Mouse (Mus musculus): Measurements from ENCODE around the gene P2ry12. TPM values are rescaled to one million over a fixed set of nuclear protein-coding genes. Genes with fewer than 3 reads are reported as not detected.
A peak's percentile ranks its signal among the peaks of the same experiment; 100 is the strongest.

The P2ry12 gene
- polyA plus RNA-seq, 1 experiment from 2014 or later, result 3.8 TPM

- DNase-seq (ENCODE audit: low spot score), result no peak
- Histone ChIP-seq H3K27me3 (replicated peaks; ENCODE audit: insufficient read depth, low read length) (no peaks in the 10 kb centered on the region), H3K4me1 (ENCODE audit: insufficient read depth, low read depth, low read length) (no peaks in the 10 kb centered on the region), H3K27ac (ENCODE audit: low read length) (no peak overlapping the region), H3K36me3 (ENCODE audit: insufficient read depth, low read length) (no peaks in the 10 kb centered on the region), H3K9me3 (ENCODE audit: low read length) (no peaks in the 10 kb centered on the region), H3K4me3 (ENCODE audit: low read depth, low read length) (no peak overlapping the region), H3K9ac (replicated peaks; ENCODE audit: low read depth) (no peak overlapping the region), H3K4me2 (replicated peaks; ENCODE audit: low read depth, low read length) (no peak overlapping the region)
- no peak for ATAC-seq
- TF ChIP-seq EP300 (IDR thresholded peaks at IDR 0.05) (no peak), CTCF (IDR thresholded peaks at IDR 0.05) (peak; percentile 32; the same call in 1 of the 2 replicates)
- 83% methylated on average over 6 of the region's 6 CpGs for WGBS
Measured at GRCm38 (mm10) chr3:59168476-59168875, 94.2 kb downstream of the P2ry12 start.

- Histone ChIP-seq H3K27me3 (replicated peaks; ENCODE audit: insufficient read depth, low read length) (no peaks in the 10 kb centered on the region), H3K27ac (ENCODE audit: low read length) (peak overlapping the region; percentile 44), H3K9me3 (ENCODE audit: low read length) (no peaks in the 10 kb centered on the region), H3K4me1 (ENCODE audit: insufficient read depth, low read depth, low read length) (no peaks in the 10 kb centered on the region), H3K4me2 (replicated peaks; ENCODE audit: low read depth, low read length) (no peak overlapping the region), H3K4me3 (ENCODE audit: low read depth, low read length) (no peak overlapping the region), H3K36me3 (ENCODE audit: insufficient read depth, low read length) (no peaks in the 10 kb centered on the region), H3K9ac (replicated peaks; ENCODE audit: low read depth) (no peak overlapping the region)
- WGBS, result 38% methylated on average over 2 of the region's 2 CpGs
- TF ChIP-seq CTCF (IDR thresholded peaks at IDR 0.05) (no peak), EP300 (IDR thresholded peaks at IDR 0.05) (peak; percentile 46)
- peak; percentile 79 for DNase-seq (ENCODE audit: low spot score)
- ATAC-seq, result peak; percentile 91
Measured at GRCm38 (mm10) chr3:59167417-59168054, 95.1 kb downstream of the P2ry12 start.

Other genes with a start within 250 kb of the P2ry12 start
- gene Gpr171, start 161.1 kb downstream of the P2ry12 start, polyA plus RNA-seq (2015; fragmentation: Nextera tagmentation; extraction: Ambion mirVana), result 0.68 and 1.1 TPM in 2 replicates
- gene P2ry14, start 109.3 kb downstream of the P2ry12 start, polyA plus RNA-seq (2015; fragmentation: Nextera tagmentation; extraction: Ambion mirVana), result 65.2 and 68.4 TPM in 2 replicates
- gene Gpr87, start 67.8 kb downstream of the P2ry12 start, polyA plus RNA-seq (2015; fragmentation: Nextera tagmentation; extraction: Ambion mirVana), result not detected in 2 replicates
- gene P2ry13, start 52.0 kb downstream of the P2ry12 start, polyA plus RNA-seq (2015; fragmentation: Nextera tagmentation; extraction: Ambion mirVana), result 2.6 and 2.7 TPM in 2 replicates
- 2.8 and 3.4 TPM in 2 replicates for gene Igsf10, start 81.5 kb upstream of the P2ry12 start, polyA plus RNA-seq (2015; fragmentation: Nextera tagmentation; extraction: Ambion mirVana)